Mouse (Mus musculus): ENCODE results near the gene Cacna1c. TPM values are rescaled to one million over a fixed set of nuclear protein-coding genes. Genes with fewer than 3 reads are reported as not detected.

The Cacna1c gene
- polyA plus RNA-seq, 1 experiment = 0.11 TPM

- no peak overlapping the region for H3K4me3 ChIP-seq (ENCODE audit: insufficient read depth, low read length)
- no peak for TF ChIP-seq POLR2A (IDR thresholded peaks at IDR 0.05; ENCODE audit: borderline replicate concordance, low read depth, low read length)
- no peak for TF ChIP-seq CTCF (IDR thresholded peaks at IDR 0.05; ENCODE audit: low read depth, low read length)
- H3K27ac ChIP-seq (ENCODE audit: insufficient read depth, low read depth, low read length) = no peak overlapping the region
- no peaks in the 10 kb centered on the region for H3K4me1 ChIP-seq (ENCODE audit: control insufficient read depth, insufficient read depth, low read length)
Observed at GRCm38 (mm10) chr6:118795716-118796115, 400.5 kb downstream of the Cacna1c start.

- no peak for TF ChIP-seq POLR2A (IDR thresholded peaks at IDR 0.05; ENCODE audit: borderline replicate concordance, low read depth, low read length)
- TF ChIP-seq CTCF (IDR thresholded peaks at IDR 0.05; ENCODE audit: low read depth, low read length) = no peak
- Histone ChIP-seq H3K4me3 (ENCODE audit: insufficient read depth, low read length) (no peak overlapping the region), H3K27ac (ENCODE audit: insufficient read depth, low read depth, low read length) (no peak overlapping the region), H3K4me1 (ENCODE audit: control insufficient read depth, insufficient read depth, low read length) (no peaks in the 10 kb centered on the region)
Observed at GRCm38 (mm10) chr6:118791921-118792368, 404.3 kb downstream of the Cacna1c start.

GRCm38 (mm10) chr6:118787933-118788332, 408.3 kb downstream of the Cacna1c start:
- H3K4me3 ChIP-seq (ENCODE audit: insufficient read depth, low read length) = no peak overlapping the region
- no peaks in the 10 kb centered on the region for H3K4me1 ChIP-seq (ENCODE audit: control insufficient read depth, insufficient read depth, low read length)
- H3K27ac ChIP-seq (ENCODE audit: insufficient read depth, low read depth, low read length) = no peak overlapping the region
- no peak for TF ChIP-seq POLR2A (IDR thresholded peaks at IDR 0.05; ENCODE audit: borderline replicate concordance, low read depth, low read length)
- TF ChIP-seq CTCF (IDR thresholded peaks at IDR 0.05; ENCODE audit: low read depth, low read length) = no peak

GRCm38 (mm10) chr6:118780280-118780679, 415.9 kb downstream of the Cacna1c start:
- Histone ChIP-seq H3K4me1 (ENCODE audit: control insufficient read depth, insufficient read depth, low read length) (no peaks in the 10 kb centered on the region), H3K4me3 (ENCODE audit: insufficient read depth, low read length) (no peak overlapping the region), H3K27ac (ENCODE audit: insufficient read depth, low read depth, low read length) (no peak overlapping the region)
- TF ChIP-seq CTCF (IDR thresholded peaks at IDR 0.05; ENCODE audit: low read depth, low read length) (no peak), POLR2A (IDR thresholded peaks at IDR 0.05; ENCODE audit: borderline replicate concordance, low read depth, low read length) (no peak)

- Histone ChIP-seq H3K27ac (ENCODE audit: insufficient read depth, low read depth, low read length) (no peak overlapping the region), H3K4me3 (ENCODE audit: insufficient read depth, low read length) (no peak overlapping the region), H3K4me1 (ENCODE audit: control insufficient read depth, insufficient read depth, low read length) (no peaks in the 10 kb centered on the region)
- TF ChIP-seq POLR2A (IDR thresholded peaks at IDR 0.05; ENCODE audit: borderline replicate concordance, low read depth, low read length) (no peak), CTCF (IDR thresholded peaks at IDR 0.05; ENCODE audit: low read depth, low read length) (no peak)
Observed at GRCm38 (mm10) chr6:118779201-118779600, 417.0 kb downstream of the Cacna1c start.

GRCm38 (mm10) chr6:118777457-118777856, 418.8 kb downstream of the Cacna1c start:
- Histone ChIP-seq H3K4me1 (ENCODE audit: control insufficient read depth, insufficient read depth, low read length) (no peaks in the 10 kb centered on the region), H3K27ac (ENCODE audit: insufficient read depth, low read depth, low read length) (no peak overlapping the region)
- no peak for TF ChIP-seq POLR2A (IDR thresholded peaks at IDR 0.05; ENCODE audit: borderline replicate concordance, low read depth, low read length)
- no peak for TF ChIP-seq CTCF (IDR thresholded peaks at IDR 0.05; ENCODE audit: low read depth, low read length)

GRCm38 (mm10) chr6:118776459-118776858, 419.8 kb downstream of the Cacna1c start:
- H3K4me1 ChIP-seq (ENCODE audit: control insufficient read depth, insufficient read depth, low read length) = no peaks in the 10 kb centered on the region
- no peak overlapping the region for H3K4me3 ChIP-seq (ENCODE audit: insufficient read depth, low read length)
- TF ChIP-seq POLR2A (IDR thresholded peaks at IDR 0.05; ENCODE audit: borderline replicate concordance, low read depth, low read length) (no peak), CTCF (IDR thresholded peaks at IDR 0.05; ENCODE audit: low read depth, low read length) (no peak)
- no peak overlapping the region for H3K27ac ChIP-seq (ENCODE audit: insufficient read depth, low read depth, low read length)

More at GRCm38 (mm10) chr6:118777457-118777856, 418.8 kb downstream of the Cacna1c start:
- H3K4me3 ChIP-seq (ENCODE audit: insufficient read depth, low read length) = no peak overlapping the region

- Histone ChIP-seq H3K4me1 (ENCODE audit: control insufficient read depth, insufficient read depth, low read length) (no peaks in the 10 kb centered on the region), H3K27ac (ENCODE audit: insufficient read depth, low read depth, low read length) (no peak overlapping the region), H3K4me3 (ENCODE audit: insufficient read depth, low read length) (no peak overlapping the region)
- TF ChIP-seq CTCF (IDR thresholded peaks at IDR 0.05; ENCODE audit: low read depth, low read length) = no peak
- TF ChIP-seq POLR2A (IDR thresholded peaks at IDR 0.05; ENCODE audit: borderline replicate concordance, low read depth, low read length) = no peak
Observed at GRCm38 (mm10) chr6:118772581-118772980, 423.6 kb downstream of the Cacna1c start.

GRCm38 (mm10) chr6:118771121-118771520, 425.1 kb downstream of the Cacna1c start:
- H3K4me3 ChIP-seq (ENCODE audit: insufficient read depth, low read length) = no peak overlapping the region
- no peak overlapping the region for H3K27ac ChIP-seq (ENCODE audit: insufficient read depth, low read depth, low read length)
- H3K4me1 ChIP-seq (ENCODE audit: control insufficient read depth, insufficient read depth, low read length) = no peaks in the 10 kb centered on the region
- TF ChIP-seq CTCF (IDR thresholded peaks at IDR 0.05; ENCODE audit: low read depth, low read length) (no peak), POLR2A (IDR thresholded peaks at IDR 0.05; ENCODE audit: borderline replicate concordance, low read depth, low read length) (no peak)

GRCm38 (mm10) chr6:118770396-118770795, 425.8 kb downstream of the Cacna1c start:
- no peaks in the 10 kb centered on the region for H3K4me1 ChIP-seq (ENCODE audit: control insufficient read depth, insufficient read depth, low read length)
- H3K27ac ChIP-seq (ENCODE audit: insufficient read depth, low read depth, low read length) = no peak overlapping the region
- no peak overlapping the region for H3K4me3 ChIP-seq (ENCODE audit: insufficient read depth, low read length)
- TF ChIP-seq CTCF (IDR thresholded peaks at IDR 0.05; ENCODE audit: low read depth, low read length) (no peak), POLR2A (IDR thresholded peaks at IDR 0.05; ENCODE audit: borderline replicate concordance, low read depth, low read length) (no peak)

GRCm38 (mm10) chr6:118769792-118770191, 426.4 kb downstream of the Cacna1c start:
- TF ChIP-seq POLR2A (IDR thresholded peaks at IDR 0.05; ENCODE audit: borderline replicate concordance, low read depth, low read length) (no peak), CTCF (IDR thresholded peaks at IDR 0.05; ENCODE audit: low read depth, low read length) (no peak)
- H3K4me1 ChIP-seq (ENCODE audit: control insufficient read depth, insufficient read depth, low read length) = no peaks in the 10 kb centered on the region
- H3K27ac ChIP-seq (ENCODE audit: insufficient read depth, low read depth, low read length) = no peak overlapping the region
- no peak overlapping the region for H3K4me3 ChIP-seq (ENCODE audit: insufficient read depth, low read length)
